Mouse (Mus musculus) testis, adult 2 months (tissue): ENCODE measurements around the gene Smc3. TPM values are rescaled to one million over a fixed set of nuclear protein-coding genes. Genes with fewer than 3 reads are reported as not detected.

Source experiments
- H3K27ac ChIP-seq: fragments of 200-500 bp; 2 replicates; pipeline ENCODE4 v1.5.1; 2012; ENCODE audit warnings: low read depth, low read length; ENCODE audit not compliant: control insufficient read depth, insufficient read depth
- H3K27me3 ChIP-seq: fragments of 200-500 bp; 2 replicates; pipeline ENCODE4 v1.6.1; 2012; ENCODE audit warnings: mild to moderate bottlenecking, low read length, moderate library complexity; ENCODE audit not compliant: control insufficient read depth, insufficient read depth
- H3K36me3 ChIP-seq: fragments of 200-500 bp; 2 replicates; pipeline ENCODE4 v1.6.1; 2012; ENCODE audit warnings: mild to moderate bottlenecking, low read length; ENCODE audit not compliant: control insufficient read depth, insufficient read depth
- H3K4me1 ChIP-seq: fragments of 200-500 bp; 2 replicates; pipeline ENCODE4 v1.6.1; 2012; ENCODE audit warnings: low read length; ENCODE audit not compliant: control insufficient read depth, insufficient read depth
- H3K4me3 ChIP-seq: fragments of 200-500 bp; 2 replicates; pipeline ENCODE4 v1.5.1; 2012; ENCODE audit warnings: low read depth, mild to moderate bottlenecking, low read length, moderate library complexity, mixed read lengths; ENCODE audit not compliant: control insufficient read depth
- CTCF ChIP-seq: fragments of 200-500 bp; IDR thresholded peaks from 2 replicates; pipeline ENCODE4 v1.5.1; 2012; ENCODE audit warnings: low read depth, mild to moderate bottlenecking, inconsistent platforms, low read length, moderate library complexity; ENCODE audit not compliant: control insufficient read depth, insufficient read depth, insufficient replicate concordance
- POLR2A ChIP-seq: fragments of 200-500 bp; IDR thresholded peaks from 2 replicates; pipeline ENCODE4 v1.6.1; 2012; ENCODE audit warnings: low read depth, mild to moderate bottlenecking, inconsistent platforms, low read length, moderate library complexity; ENCODE audit not compliant: control insufficient read depth
- polyA plus RNA-seq: library from polyadenylated mRNA; depleted of rRNA; stranded (reverse); fragments of >200 nt; gene quantifications from 2 replicates; pipeline ENCODE4 v1.2.3, GENCODE M21; 2012

Smc3 gene
- polyA plus RNA-seq, 1 experiment = 10.0 TPM

- Histone ChIP-seq H3K4me1 (peaks cover 4% of the 10 kb centered on the region), H3K27ac (no peak overlapping the region), H3K36me3 (no peaks in the 10 kb centered on the region), H3K27me3 (no peaks in the 10 kb centered on the region), H3K4me3 (no peak overlapping the region)
- TF ChIP-seq CTCF (no peak), POLR2A (no peak)
Measured at GRCm38 (mm10) chr19:53671432-53671831, 71.2 kb downstream of the Smc3 start.

- Histone ChIP-seq H3K27me3 (no peaks in the 10 kb centered on the region; the same call in 1 of the 2 replicates), H3K27ac (no peak overlapping the region), H3K36me3 (no peaks in the 10 kb centered on the region), H3K4me3 (no peak overlapping the region), H3K4me1 (peaks cover 16% of the 10 kb centered on the region)
- no peak for TF ChIP-seq CTCF
- TF ChIP-seq POLR2A = no peak
Measured at GRCm38 (mm10) chr19:53674131-53674925, 74.1 kb downstream of the Smc3 start.

GRCm38 (mm10) chr19:53676228-53676627, 76.0 kb downstream of the Smc3 start:
- no peak overlapping the region for H3K27ac ChIP-seq
- H3K4me1 ChIP-seq = peaks cover 16% of the 10 kb centered on the region
- no peak for TF ChIP-seq CTCF
- no peak for TF ChIP-seq POLR2A
- H3K4me3 ChIP-seq = peak overlapping the region; percentile 57
- H3K36me3 ChIP-seq = no peaks in the 10 kb centered on the region
- H3K27me3 ChIP-seq = no peaks in the 10 kb centered on the region; the same call in 1 of the 2 replicates

- TF ChIP-seq POLR2A = no peak
- no peak for TF ChIP-seq CTCF
- H3K4me3 ChIP-seq = peak within 1 kb of the TSS; percentile 57
- no peaks in the 10 kb centered on the region; the same call in 1 of the 2 replicates for H3K27me3 ChIP-seq
- H3K27ac ChIP-seq = no peak within 1 kb of the TSS
- H3K36me3 ChIP-seq = no peaks in the 10 kb centered on the region
- peaks cover 16% of the 10 kb centered on the region for H3K4me1 ChIP-seq
Measured at GRCm38 (mm10) chr19:53676718-53677634, 76.8 kb downstream of the Smc3 start, which contains the start of gene Rbm20. Rbm20 (plus strand) TSS chr19:53677306.

- TF ChIP-seq CTCF = no peak
- Histone ChIP-seq H3K4me3 (no peak overlapping the region), H3K36me3 (no peaks in the 10 kb centered on the region), H3K4me1 (peaks cover 16% of the 10 kb centered on the region), H3K27ac (no peak overlapping the region), H3K27me3 (no peaks in the 10 kb centered on the region; the same call in 1 of the 2 replicates)
Measured at GRCm38 (mm10) chr19:53679194-53679593, 79.0 kb downstream of the Smc3 start.

GRCm38 (mm10) chr19:53679981-53680380, 79.8 kb downstream of the Smc3 start:
- TF ChIP-seq POLR2A (no peak), CTCF (no peak)
- H3K4me1 ChIP-seq = peaks cover 16% of the 10 kb centered on the region
- no peaks in the 10 kb centered on the region for H3K36me3 ChIP-seq
- no peaks in the 10 kb centered on the region; the same call in 1 of the 2 replicates for H3K27me3 ChIP-seq
- no peak overlapping the region for H3K27ac ChIP-seq
- H3K4me3 ChIP-seq = no peak overlapping the region

GRCm38 (mm10) chr19:53682427-53682826, 82.2 kb downstream of the Smc3 start:
- no peaks in the 10 kb centered on the region for H3K36me3 ChIP-seq
- H3K27me3 ChIP-seq = no peaks in the 10 kb centered on the region

More at GRCm38 (mm10) chr19:53682427-53682826, 82.2 kb downstream of the Smc3 start:
- no peak for TF ChIP-seq CTCF
- TF ChIP-seq POLR2A = no peak
- Histone ChIP-seq H3K4me1 (peaks cover 5% of the 10 kb centered on the region), H3K4me3 (no peak overlapping the region), H3K27ac (no peak overlapping the region)
